Comparison of ENCODE assay signal across 13 mouse cellular contexts in the genomic region with DNA sequence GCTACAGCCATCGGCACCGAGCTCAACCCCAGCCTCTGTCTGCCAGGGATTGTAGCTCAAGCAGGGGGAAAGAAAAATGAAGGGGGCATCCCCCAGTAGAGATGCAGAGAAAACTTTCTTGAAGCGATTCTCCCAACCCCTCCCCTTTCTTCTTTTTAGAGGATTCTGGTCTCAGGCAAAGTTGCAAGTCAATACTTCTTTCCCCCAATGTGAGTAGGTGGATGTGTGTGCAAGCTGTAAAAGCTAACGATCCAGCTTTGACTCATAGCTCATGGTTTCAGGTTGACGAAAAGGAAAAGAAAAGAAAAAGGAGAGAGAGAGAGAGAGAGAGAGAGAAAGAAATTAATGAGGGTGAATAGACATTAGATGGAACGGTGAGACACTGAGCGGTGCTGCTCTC. TPM values are rescaled to one million over a fixed set of nuclear protein-coding genes. Genes with fewer than 3 reads are reported as not detected.
DNase-seq lines count a peak whose midpoint lies in the region; ATAC-seq and TF ChIP-seq lines count a peak whose summit lies in the region.
"Had no signal": no experiment of that assay in that cellular context is flagged by ENCODE, and none has a peak within 500 bp of the region (broad histone marks: within the 10 kb centered on the region; RNA-seq: fewer than 3 reads in every experiment).

No protein-coding gene starts in this region.

- no peak overlapping the region for H3K27ac ChIP-seq in hindbrain, embryonic 14.5 days
- no peak overlapping the region for H3K27ac ChIP-seq in hindbrain, embryonic 11.5 days (ENCODE audit: low read depth, low read length)
- peak overlapping the region; percentile 46 for H3K27ac ChIP-seq in embryonic facial prominence, embryonic 14.5 days (replicated peaks; ENCODE audit: low read depth, low read length)
- no peak overlapping the region for H3K27ac ChIP-seq in limb, embryonic 11.5 days (replicated peaks; ENCODE audit: low read depth, low read length)
- peak overlapping the region; percentile 83 for H3K27ac ChIP-seq in midbrain, postnatal 0 days (ENCODE audit: low read depth, low read length)
- H3K27ac ChIP-seq: liver, embryonic 15.5 days had no signal

- no peak for DNase-seq in hindbrain, embryonic 14.5 days (ENCODE audit: low spot score)
- no peak for DNase-seq in hindbrain, embryonic 11.5 days (ENCODE audit: low spot score)
- no peak for DNase-seq in embryonic facial prominence, embryonic 14.5 days (ENCODE audit: low spot score)
- DNase-seq in limb, embryonic 11.5 days (ENCODE audit: low spot score), result no peak
- DNase-seq in midbrain, postnatal 0 days (ENCODE audit: low spot score), result no peak
- DNase-seq in testis, postnatal 10 days (ENCODE audit: low spot score), result no peak
- DNase-seq in lung, adult 2 months, result no peak
- no peak for DNase-seq in cerebellum, postnatal 36 days
- DNase-seq: adrenal gland, postnatal 25 days; cerebellum, adult 18-20 months; kidney, postnatal 25 days had no signal

- H3K36me3 ChIP-seq in hindbrain, embryonic 14.5 days (replicated peaks; ENCODE audit: control insufficient read depth, insufficient read depth), result no peaks in the 10 kb centered on the region
- no peaks in the 10 kb centered on the region for H3K36me3 ChIP-seq in hindbrain, embryonic 11.5 days (ENCODE audit: control insufficient read depth, insufficient read depth, low read length)
- H3K36me3 ChIP-seq in embryonic facial prominence, embryonic 14.5 days (ENCODE audit: control insufficient read depth, insufficient read depth, low read length), result peaks cover 14% of the 10 kb centered on the region
- H3K36me3 ChIP-seq in limb, embryonic 11.5 days (ENCODE audit: control insufficient read depth, insufficient read depth, low read length), result no peaks in the 10 kb centered on the region
- H3K36me3 ChIP-seq in midbrain, postnatal 0 days (ENCODE audit: insufficient read depth, low read length), result no peaks in the 10 kb centered on the region
- H3K36me3 ChIP-seq: liver, embryonic 15.5 days had no signal

- ATAC-seq in hindbrain, embryonic 14.5 days (ENCODE audit: low FRiP score), result no peak
- no peak for ATAC-seq in hindbrain, embryonic 11.5 days (ENCODE audit: low FRiP score)
- no peak for ATAC-seq in embryonic facial prominence, embryonic 14.5 days (ENCODE audit: low read depth)
- no peak for ATAC-seq in limb, embryonic 11.5 days (ENCODE audit: insufficient number of reproducible peaks, low FRiP score, low TSS enrichment, low read depth)
- no peak for ATAC-seq in midbrain, postnatal 0 days (ENCODE audit: low FRiP score)

- no peaks in the 10 kb centered on the region for H3K9me3 ChIP-seq in hindbrain, embryonic 14.5 days (ENCODE audit: control insufficient read depth, low read length)
- H3K9me3 ChIP-seq in hindbrain, embryonic 11.5 days (ENCODE audit: control insufficient read depth, low read length), result no peaks in the 10 kb centered on the region
- H3K9me3 ChIP-seq in embryonic facial prominence, embryonic 14.5 days (ENCODE audit: control insufficient read depth, low read length), result no peaks in the 10 kb centered on the region
- H3K9me3 ChIP-seq in limb, embryonic 11.5 days (ENCODE audit: control insufficient read depth, low read length), result no peaks in the 10 kb centered on the region
- H3K9me3 ChIP-seq in midbrain, postnatal 0 days (ENCODE audit: low read length), result no peaks in the 10 kb centered on the region
- H3K9me3 ChIP-seq: liver, embryonic 15.5 days; stomach, embryonic 15.5 days had no signal

- peaks cover 22% of the 10 kb centered on the region for H3K4me1 ChIP-seq in hindbrain, embryonic 14.5 days (replicated peaks; ENCODE audit: control insufficient read depth, insufficient read depth, low read length)
- H3K4me1 ChIP-seq in hindbrain, embryonic 11.5 days (replicated peaks; ENCODE audit: control insufficient read depth, insufficient read depth, low read length), result peaks cover 18% of the 10 kb centered on the region
- H3K4me1 ChIP-seq in embryonic facial prominence, embryonic 14.5 days (ENCODE audit: control insufficient read depth, insufficient read depth, low read length), result peaks cover 78% of the 10 kb centered on the region
- H3K4me1 ChIP-seq in limb, embryonic 11.5 days (ENCODE audit: control insufficient read depth, insufficient read depth, low read length), result peaks cover 60% of the 10 kb centered on the region
- H3K4me1 ChIP-seq in midbrain, postnatal 0 days (ENCODE audit: insufficient read depth, low read length), result peaks cover 13% of the 10 kb centered on the region
- H3K4me1 ChIP-seq in lung, adult 2 months (ENCODE audit: control insufficient read depth, insufficient read depth, low read length), result no peaks in the 10 kb centered on the region; the same call in 1 of the 2 replicates

- peak overlapping the region; percentile 22; the same call in 1 of the 2 replicates for H3K4me2 ChIP-seq in hindbrain, embryonic 14.5 days (replicated peaks)
- H3K4me2 ChIP-seq in hindbrain, embryonic 11.5 days (replicated peaks; ENCODE audit: low read depth, low read length), result no peak overlapping the region
- peak overlapping the region; percentile 95 for H3K4me2 ChIP-seq in embryonic facial prominence, embryonic 14.5 days (ENCODE audit: low read depth, low read length)
- peak overlapping the region; percentile 15; the same call in 1 of the 2 replicates for H3K4me2 ChIP-seq in limb, embryonic 11.5 days (ENCODE audit: low read depth, severe bottlenecking)
- H3K4me2 ChIP-seq in midbrain, postnatal 0 days (ENCODE audit: low read depth, low read length, poor library complexity, severe bottlenecking), result peak overlapping the region; percentile 58
- H3K4me2 ChIP-seq: liver, embryonic 15.5 days had no signal

- H3K4me3 ChIP-seq in hindbrain, embryonic 14.5 days (replicated peaks; ENCODE audit: low read length), result no peak overlapping the region
- no peak overlapping the region for H3K4me3 ChIP-seq in hindbrain, embryonic 11.5 days (ENCODE audit: low read depth, low read length)
- no peak overlapping the region for H3K4me3 ChIP-seq in embryonic facial prominence, embryonic 14.5 days (ENCODE audit: low read depth, low read length)
- no peak overlapping the region for H3K4me3 ChIP-seq in limb, embryonic 11.5 days (ENCODE audit: low read depth, low read length)
- peak overlapping the region; percentile 2; the same call in 1 of the 2 replicates for H3K4me3 ChIP-seq in midbrain, postnatal 0 days (ENCODE audit: low read depth, low read length)
- H3K4me3 ChIP-seq in lung, adult 2 months (replicated peaks; ENCODE audit: extremely low read depth, low read depth, low read length), result no peak overlapping the region
- H3K4me3 ChIP-seq: liver, embryonic 15.5 days; stomach, embryonic 15.5 days had no signal

- no peak for TF ChIP-seq CTCF in midbrain, postnatal 0 days (IDR thresholded peaks at IDR 0.05)
- TF ChIP-seq CTCF in lung, adult 2 months (IDR thresholded peaks at IDR 0.05; ENCODE audit: insufficient read depth, low read length), result no peak

- H3K27me3 ChIP-seq in hindbrain, embryonic 14.5 days (ENCODE audit: control insufficient read depth, insufficient read depth, low read length), result peaks cover 46% of the 10 kb centered on the region
- H3K27me3 ChIP-seq in hindbrain, embryonic 11.5 days (ENCODE audit: control insufficient read depth, insufficient read depth, low read length), result no peaks in the 10 kb centered on the region
- no peaks in the 10 kb centered on the region for H3K27me3 ChIP-seq in embryonic facial prominence, embryonic 14.5 days (replicated peaks; ENCODE audit: control insufficient read depth, insufficient read depth, low read length)
- no peaks in the 10 kb centered on the region for H3K27me3 ChIP-seq in limb, embryonic 11.5 days (ENCODE audit: control insufficient read depth, insufficient read depth, low read length)
- H3K27me3 ChIP-seq in midbrain, postnatal 0 days (ENCODE audit: insufficient read depth, low read length), result no peaks in the 10 kb centered on the region
- H3K27me3 ChIP-seq: stomach, embryonic 15.5 days had no signal

- 32% methylated on average over 7 of the region's 7 CpGs for WGBS in hindbrain, embryonic 14.5 days
- 37% methylated on average over 7 of the region's 7 CpGs for WGBS in hindbrain, embryonic 11.5 days
- 27% methylated on average over 7 of the region's 7 CpGs for WGBS in embryonic facial prominence, embryonic 14.5 days
- 27% methylated on average over 7 of the region's 7 CpGs for WGBS in limb, embryonic 11.5 days
- 30% methylated on average over 7 of the region's 7 CpGs for WGBS in midbrain, postnatal 0 days
- 83% methylated on average over 7 of the region's 7 CpGs for WGBS in lung, adult 2 months

- H3K9ac ChIP-seq in hindbrain, embryonic 14.5 days, result no peak overlapping the region
- no peak overlapping the region for H3K9ac ChIP-seq in hindbrain, embryonic 11.5 days (ENCODE audit: low read depth, low read length)
- no peak overlapping the region; the same call in 1 of the 2 replicates for H3K9ac ChIP-seq in embryonic facial prominence, embryonic 14.5 days (ENCODE audit: low read depth, low read length)
- H3K9ac ChIP-seq in limb, embryonic 11.5 days (ENCODE audit: low read length), result no peak overlapping the region
- 0 out of 2 replicates have a peak overlapping the region, but pooled peaks have one; percentile 36 for H3K9ac ChIP-seq in midbrain, postnatal 0 days (replicated peaks; ENCODE audit: low read length, poor library complexity, severe bottlenecking)
- H3K9ac ChIP-seq: liver, embryonic 15.5 days; stomach, embryonic 15.5 days had no signal

- no peak for TF ChIP-seq POLR2A in lung, adult 2 months (IDR thresholded peaks at IDR 0.05; ENCODE audit: borderline replicate concordance, extremely low read depth, low read depth, low read length)

RNA-seq across cellular contexts. Expression of a gene that starts 8.8 kb away (rescaled TPM):
- 24.0 and 38.1 TPM in 2 replicates for polyA plus RNA-seq in hindbrain, embryonic 14.5 days (2014; fragmentation: Nextera tagmentation; extraction: Ambion mirVana)
- polyA plus RNA-seq in hindbrain, embryonic 11.5 days (2014; fragmentation: Nextera tagmentation; extraction: Ambion mirVana), result 57.9 and 76.9 TPM in 2 replicates
- polyA plus RNA-seq in embryonic facial prominence, embryonic 14.5 days (2014; fragmentation: Nextera tagmentation; extraction: Ambion mirVana), result 106 and 124 TPM in 2 replicates
- 225 and 233 TPM in 2 replicates for polyA plus RNA-seq in limb, embryonic 11.5 days (2014; fragmentation: Nextera tagmentation; extraction: Ambion mirVana)
- 67.2 and 86.1 TPM in 2 replicates for total RNA-seq in midbrain, postnatal 0 days (2014; rRNA removed)
- 763 and 861 TPM in 2 replicates for polyA plus RNA-seq in midbrain, postnatal 0 days (2015; fragmentation: Nextera tagmentation; extraction: Ambion mirVana)
- 18.5 and 19.9 TPM in 2 replicates for polyA plus RNA-seq in lung, adult 2 months (2012; rRNA removed)

Comparison
In these comparisons a context has a peak if more than half of its experiments do, and no peak if none do; other contexts are left out.
1. H3K27ac ChIP-seq: peak in embryonic facial prominence, embryonic 14.5 days (single experiment) and midbrain, postnatal 0 days (single experiment); none in hindbrain, embryonic 14.5 days (single experiment), hindbrain, embryonic 11.5 days (single experiment) and limb, embryonic 11.5 days (single experiment).